Mouse (Mus musculus) ES-E14 (cell line): ENCODE measurements around the gene Kif18b.

Source experiments
- CHD2 ChIP-seq: IDR thresholded peaks from 2 replicates; pipeline ENCODE4 v1.6.1; 2014; ENCODE audit warnings: mild to moderate bottlenecking, low read depth, low read length, inconsistent platforms
- HCFC1 ChIP-seq: IDR thresholded peaks from 2 replicates; pipeline ENCODE4 v1.6.1; 2012; ENCODE audit warnings: low read length, inconsistent platforms, borderline replicate concordance; ENCODE audit not compliant: insufficient read depth
- MAFK ChIP-seq: IDR thresholded peaks from 2 replicates; pipeline ENCODE4 v1.6.1; 2014; ENCODE audit warnings: mild to moderate bottlenecking, low read depth, low read length, inconsistent platforms; ENCODE audit not compliant: insufficient read depth

DNA sequence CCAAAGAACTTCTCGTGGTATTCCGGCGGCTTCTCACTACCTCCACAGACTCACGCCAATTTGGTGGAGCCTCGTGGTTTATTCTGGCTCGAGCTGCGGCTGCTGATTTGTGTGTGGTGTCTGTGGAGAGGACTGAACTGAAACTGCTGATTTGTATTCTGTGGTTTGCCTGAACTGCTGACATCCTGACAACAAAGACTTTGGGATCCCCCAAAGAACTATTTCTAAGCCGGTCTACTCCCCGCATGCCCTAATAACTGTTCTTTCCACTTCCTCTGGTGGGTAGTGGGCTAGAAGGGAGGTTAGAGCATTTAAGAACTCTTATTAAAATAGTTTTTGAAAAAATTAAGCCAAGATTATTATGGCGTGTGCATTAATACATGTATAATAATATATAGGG is 5.7 kb upstream of the Kif18b start:
- no peak for TF ChIP-seq MAFK
- no peak for TF ChIP-seq HCFC1
- no peak for TF ChIP-seq CHD2
